Mouse (Mus musculus) CH12.LX (cell line): Measurements from ENCODE around the gene Myo18a. TPM values are rescaled to one million over a fixed set of nuclear protein-coding genes. Genes with fewer than 3 reads are reported as not detected.

Experiments
- DNase-seq: peaks from one replicate; pipeline ENCODE4 v3.0.0-alpha.2; 2013; ENCODE audit errors: extremely low read depth
- H3K27ac ChIP-seq: 2 replicates; pipeline ENCODE4 v1.5.1; 2012; ENCODE audit warnings: low read depth, mild to moderate bottlenecking, control low read depth, moderate library complexity; ENCODE audit not compliant: insufficient read depth
- H3K27me3 ChIP-seq: replicated peaks from 2 replicates; pipeline ENCODE3; 2012; ENCODE audit warnings: inconsistent platforms
- H3K36me3 ChIP-seq, 2 experiments: replicated peaks in 1 of 2; 2 replicates each; pipeline versions ENCODE3 to v1.6.1; 2012; ENCODE audit warnings: inconsistent platforms in 1 of 2, low read length in 1 of 2, mild to moderate bottlenecking in 1 of 2, mixed read lengths in 1 of 2, moderate library complexity in 1 of 2; ENCODE audit not compliant: control insufficient read depth in 1 of 2, insufficient read depth in 1 of 2
- H3K4me1 ChIP-seq, 2 experiments: 2 replicates each; pipeline ENCODE4 v1.6.1; 2012; ENCODE audit warnings: inconsistent platforms in 1 of 2, moderate library complexity in 1 of 2; ENCODE audit not compliant: insufficient read depth in 2 of 2, control insufficient read depth in 1 of 2
- H3K4me2 ChIP-seq: 2 replicates; pipeline ENCODE4 v1.6.1; 2012; ENCODE audit warnings: low read depth, mild to moderate bottlenecking, control low read depth; ENCODE audit not compliant: poor library complexity, insufficient read depth, severe bottlenecking
- H3K4me3 ChIP-seq, 3 experiments: fragments of 150-350 bp in 1 of 3; sonication (generic) in 1 of 3; replicated peaks in 1 of 3; 2 replicates each; pipeline versions ENCODE3 to v1.5.1; 2011 to 2012; ENCODE audit warnings: low read depth in 2 of 3, low read length in 2 of 3, mild to moderate bottlenecking in 2 of 3, moderate library complexity in 2 of 3, control low read depth in 1 of 3, improper control_type of control experiment in 1 of 3, inconsistent platforms in 1 of 3, mixed read lengths in 1 of 3; ENCODE audit not compliant: poor library complexity in 1 of 3
- H3K79me2 ChIP-seq: replicated peaks from 2 replicates; pipeline ENCODE4 v1.6.1; 2012; ENCODE audit warnings: mild to moderate bottlenecking, moderate library complexity; ENCODE audit not compliant: control insufficient read depth, poor library complexity, insufficient read depth, severe bottlenecking; ENCODE audit errors: extremely low read depth
- H3K9ac ChIP-seq: 2 replicates; pipeline ENCODE4 v1.6.1; 2012; ENCODE audit warnings: low read depth, mild to moderate bottlenecking, control low read depth, moderate library complexity; ENCODE audit not compliant: insufficient read depth
- H3K9me3 ChIP-seq: replicated peaks from 2 replicates; pipeline ENCODE3; 2012; ENCODE audit warnings: low read length, inconsistent platforms, mixed read lengths
- BHLHE40 ChIP-seq: IDR thresholded peaks from 2 replicates; pipeline ENCODE4 v1.6.1; 2011; ENCODE audit warnings: mild to moderate bottlenecking, low read depth, low read length, improper control_type of control experiment
- CHD2 ChIP-seq: IDR thresholded peaks from 2 replicates; pipeline ENCODE4 v1.6.1; 2011; ENCODE audit warnings: low read length, improper control_type of control experiment
- CTCF ChIP-seq, 2 experiments: IDR thresholded peaks in 1 of 2; conservative IDR thresholded peaks in 1 of 2; 2 replicates each; pipeline ENCODE4 v1.5.1; 2011 to 2012; ENCODE audit warnings: low read depth in 2 of 2, low read length in 2 of 2, improper control_type of control experiment in 1 of 2, inconsistent platforms in 1 of 2, mild to moderate bottlenecking in 1 of 2, moderate library complexity in 1 of 2
- E2F4 ChIP-seq: IDR thresholded peaks from 2 replicates; pipeline ENCODE4 v1.6.1; 2011; ENCODE audit warnings: low read depth, low read length, improper control_type of control experiment; ENCODE audit not compliant: insufficient replicate concordance
- ELF1 ChIP-seq: IDR thresholded peaks from 2 replicates; pipeline ENCODE4 v1.6.1; 2014; ENCODE audit warnings: low read depth, mild to moderate bottlenecking, inconsistent platforms, low read length, improper control_type of control experiment
- IRF4 ChIP-seq: IDR thresholded peaks from 2 replicates; pipeline ENCODE4 v1.6.1; 2014; ENCODE audit warnings: low read depth, mild to moderate bottlenecking, inconsistent platforms, low read length, improper control_type of control experiment
- JUND ChIP-seq: conservative IDR thresholded peaks from 2 replicates; pipeline ENCODE4 v1.6.1; 2011; ENCODE audit warnings: low read depth, low read length, improper control_type of control experiment
- MAFK ChIP-seq: IDR thresholded peaks from 2 replicates; pipeline ENCODE4 v1.6.1; 2011; ENCODE audit warnings: low read length, improper control_type of control experiment; ENCODE audit not compliant: insufficient replicate concordance
- MEF2A ChIP-seq: IDR thresholded peaks from 2 replicates; pipeline ENCODE4 v1.6.1; 2014; ENCODE audit warnings: low read depth, mild to moderate bottlenecking, inconsistent platforms, low read length, improper control_type of control experiment, borderline replicate concordance
- MYC ChIP-seq: IDR thresholded peaks from 2 replicates; pipeline ENCODE4 v1.6.1; 2011; ENCODE audit warnings: low read depth, mild to moderate bottlenecking, improper control_type of control experiment, low read length
- POLR2A ChIP-seq: IDR thresholded peaks from 2 replicates; pipeline ENCODE4 v1.6.1; 2011; ENCODE audit warnings: low read depth, mild to moderate bottlenecking, improper control_type of control experiment, low read length
- POLR2AphosphoS2 ChIP-seq: IDR thresholded peaks from 2 replicates; pipeline ENCODE4 v1.6.1; 2011; ENCODE audit warnings: low read depth, low read length, improper control_type of control experiment
- RAD21 ChIP-seq: IDR thresholded peaks from 2 replicates; pipeline ENCODE4 v1.6.1; 2011; ENCODE audit warnings: low read depth, mild to moderate bottlenecking, low read length, improper control_type of control experiment, moderate library complexity
- dilution Hi-C: fragments of 300-500 bp; cut with MboI; formaldehyde crosslinking; loops from 2 replicates; pipeline ENCODE4 v1.14.3; 2020; ENCODE audit warnings: low sequenced_read_pairs; ENCODE audit not compliant: extremely low pct_unique_long_range_greater_than_20kb, extremely low pct_ligation_motif_present
- in situ Hi-C: fragments of 300-500 bp; cut with MboI; formaldehyde crosslinking; loops from 3 replicates; pipeline ENCODE4 v1.14.3; 2019; ENCODE audit warnings: low sequenced_read_pairs, low pct_ligation_motif_present, low pct_unique_long_range_greater_than_20kb, mixed read lengths
- polyA plus RNA-seq: library from polyadenylated mRNA; unstranded; fragments of >175 nt; gene quantifications from 2 replicates; pipeline ENCODE4 v1.2.1, GENCODE M21; 2012; ENCODE audit warnings: low read depth; ENCODE audit not compliant: insufficient read length
- total RNA-seq, 2 experiments: library from RNA; depleted of rRNA; stranded (reverse); fragments of 300-350 nt in 1 of 2; fragments of >200 nt in 1 of 2; gene quantifications; 2 replicates each; pipeline ENCODE4 v1.2.3; 2012 to 2014

Gene Myo18a
- total and polyA plus RNA-seq, 3 experiments: 6.3 to 24.8 (median 16.8) TPM

- H3K4me2 ChIP-seq: peak overlapping the region; percentile 12; the same call in 1 of the 2 replicates
- peaks cover 5 to 11% of the 10 kb centered on the region in 2 experiments; a peak in 3 of 4 replicates for H3K4me1 ChIP-seq
- no peak for TF ChIP-seq JUND
- peak; percentile 47 for TF ChIP-seq MEF2A
- no peak for TF ChIP-seq RAD21
- peak; percentile 11; the same call in 1 of the 2 replicates for TF ChIP-seq ELF1
- TF ChIP-seq IRF4: 0 out of 2 replicates have a peak, but pooled peaks have one; percentile 31
- DNase-seq: peak; percentile 71
- no peaks in the 10 kb centered on the region for H3K79me2 ChIP-seq
- dilution Hi-C loops (no loop called here), in situ Hi-C loops (loop anchor here (25.0 kb wide), 1 partner anchor 664 kb away; no protein-coding TSS in a partner anchor)
- H3K27me3 ChIP-seq: no peaks in the 10 kb centered on the region
- H3K9ac ChIP-seq: no peak overlapping the region
- H3K9me3 ChIP-seq: no peaks in the 10 kb centered on the region
- no peak overlapping the region for H3K27ac ChIP-seq
- no peak overlapping the region for H3K4me3 ChIP-seq
- H3K36me3 ChIP-seq: peaks cover 0 to 13% of the 10 kb centered on the region in 2 experiments
Measured at GRCm38 (mm10) chr11:77775701-77776400, 12.8 kb downstream of the Myo18a start.

- no peak for DNase-seq
- TF ChIP-seq BHLHE40: no peak
- TF ChIP-seq POLR2AphosphoS2: no peak
- no peak for TF ChIP-seq JUND
- no peak for TF ChIP-seq MAFK
- no peak for TF ChIP-seq CTCF (conservative IDR thresholded peaks at IDR 0.05 in 1 of 2, IDR thresholded peaks at IDR 0.05 in 1 of 2; ENCODE audit: low read depth in 2 of 2, low read length in 2 of 2)
- no peak for TF ChIP-seq POLR2A
- TF ChIP-seq MYC: no peak
- no peak for TF ChIP-seq MEF2A
- no peak for TF ChIP-seq E2F4
- H3K9ac ChIP-seq: no peak overlapping the region
- peaks cover 5 to 13% of the 10 kb centered on the region in 2 experiments; a peak in 3 of 4 replicates for H3K4me1 ChIP-seq
- in situ Hi-C loops (loop anchor here (25.0 kb wide), 1 partner anchor 665 kb away; no protein-coding TSS in a partner anchor), dilution Hi-C loops (no loop called here)
- H3K27ac ChIP-seq: no peak overlapping the region
- no peak overlapping the region for H3K4me2 ChIP-seq
- H3K9me3 ChIP-seq: no peaks in the 10 kb centered on the region
- peaks cover 0 to 14% of the 10 kb centered on the region in 2 experiments for H3K36me3 ChIP-seq
- no peaks in the 10 kb centered on the region for H3K27me3 ChIP-seq
- H3K79me2 ChIP-seq: no peaks in the 10 kb centered on the region
- no peak overlapping the region for H3K4me3 ChIP-seq
Measured at GRCm38 (mm10) chr11:77777436-77777835, 14.4 kb downstream of the Myo18a start.

GRCm38 (mm10) chr11:77777937-77778336, 14.9 kb downstream of the Myo18a start:
- TF ChIP-seq CHD2 (no peak), CTCF (conservative IDR thresholded peaks at IDR 0.05 in 1 of 2, IDR thresholded peaks at IDR 0.05 in 1 of 2; ENCODE audit: low read depth in 2 of 2, low read length in 2 of 2) (no peak), RAD21 (no peak)
- TF ChIP-seq, all 38 proteins: peak for 0
- Histone ChIP-seq H3K4me1 (peaks cover 5 to 13% of the 10 kb centered on the region in 2 experiments; a peak in 3 of 4 replicates), H3K36me3 (peaks cover 0 to 14% of the 10 kb centered on the region in 2 experiments), H3K27me3 (no peaks in the 10 kb centered on the region), H3K4me2 (no peak overlapping the region), H3K9me3 (no peaks in the 10 kb centered on the region), H3K27ac (no peak overlapping the region), H3K79me2 (no peaks in the 10 kb centered on the region), H3K4me3 (no peak overlapping the region), H3K9ac (no peak overlapping the region)
- no peak for DNase-seq
- dilution Hi-C loops (no loop called here), in situ Hi-C loops (loop anchor here (25.0 kb wide), 1 partner anchor 666 kb away; no protein-coding TSS in a partner anchor)
